Mouse (Mus musculus) ES-E14 (cell line): ENCODE data around the gene Kcnj1. TPM values are rescaled to one million over a fixed set of nuclear protein-coding genes. Genes with fewer than 3 reads are reported as not detected.

Source experiments
- DNase-seq: peaks from one replicate; pipeline ENCODE4 v3.0.0-alpha.2; 2013; ENCODE audit warnings: low read depth, low spot score
- H3K27ac ChIP-seq: 2 replicates; pipeline ENCODE4 v1.5.1; 2012; ENCODE audit warnings: low read depth, mild to moderate bottlenecking, low read length, moderate library complexity, mixed read lengths; ENCODE audit not compliant: poor library complexity, insufficient read depth, severe bottlenecking
- H3K36me3 ChIP-seq: 2 replicates; pipeline ENCODE4 v1.6.1; 2012; ENCODE audit warnings: mild to moderate bottlenecking, low read length, moderate library complexity, mixed read lengths; ENCODE audit not compliant: control insufficient read depth, poor library complexity, insufficient read depth, severe bottlenecking
- H3K4me1 ChIP-seq, 2 experiments: fragments of 150-350 bp in 1 of 2; sonication (generic) in 1 of 2; 2 replicates each; pipeline ENCODE4 v1.6.1; 2012; ENCODE audit warnings: low read length in 2 of 2, mild to moderate bottlenecking in 1 of 2, mixed read lengths in 1 of 2; ENCODE audit not compliant: control insufficient read depth in 2 of 2, insufficient read depth in 2 of 2, poor library complexity in 1 of 2
- H3K4me3 ChIP-seq, 2 experiments: fragments of 150-350 bp in 1 of 2; sonication (generic) in 1 of 2; 2 replicates each; pipeline ENCODE4 v1.5.1; 2012; ENCODE audit warnings: low read length in 2 of 2, low read depth in 1 of 2, mild to moderate bottlenecking in 1 of 2, mixed read lengths in 1 of 2; ENCODE audit not compliant: insufficient read depth in 1 of 2, poor library complexity in 1 of 2, severe bottlenecking in 1 of 2
- H3K9ac ChIP-seq: 2 replicates; pipeline ENCODE4 v1.6.1; 2012; ENCODE audit warnings: low read depth, mild to moderate bottlenecking, low read length, mixed read lengths; ENCODE audit not compliant: poor library complexity, insufficient read depth, severe bottlenecking
- H3K9me3 ChIP-seq: fragments of 150-350 bp; sonication (generic); 2 replicates; pipeline ENCODE4 v1.6.1; 2012; ENCODE audit warnings: low read depth, mild to moderate bottlenecking, low read length; ENCODE audit not compliant: control insufficient read depth, insufficient read depth
- CHD2 ChIP-seq: IDR thresholded peaks from 2 replicates; pipeline ENCODE4 v1.6.1; 2014; ENCODE audit warnings: mild to moderate bottlenecking, low read depth, low read length, inconsistent platforms
- HCFC1 ChIP-seq: IDR thresholded peaks from 2 replicates; pipeline ENCODE4 v1.6.1; 2012; ENCODE audit warnings: low read length, inconsistent platforms, borderline replicate concordance; ENCODE audit not compliant: insufficient read depth
- MAFK ChIP-seq: IDR thresholded peaks from 2 replicates; pipeline ENCODE4 v1.6.1; 2014; ENCODE audit warnings: mild to moderate bottlenecking, low read depth, low read length, inconsistent platforms; ENCODE audit not compliant: insufficient read depth
- ZC3H11A ChIP-seq: IDR thresholded peaks from 2 replicates; pipeline ENCODE4 v1.6.1; 2012; ENCODE audit warnings: low read depth, mild to moderate bottlenecking, inconsistent platforms, low read length, borderline replicate concordance
- ZNF384 ChIP-seq: IDR thresholded peaks from 2 replicates; pipeline ENCODE4 v1.6.1; 2012; ENCODE audit warnings: low read depth, low read length, inconsistent platforms
- in situ Hi-C, 2 experiments: fragments of 600-800 bp; cut with MboI; formaldehyde crosslinking; loops; one replicate each; pipeline ENCODE4 v1.15.1; 2025; ENCODE audit warnings: low sequenced_read_pairs in 2 of 2, inconsistent platforms in 1 of 2; ENCODE audit not compliant: unreplicated experiment in 2 of 2
- total RNA-seq: library from RNA; depleted of rRNA; stranded (reverse); fragments of 300-350 nt; gene quantifications from 2 replicates; pipeline ENCODE4 v1.2.3, GENCODE M21; 2012

Gene Kcnj1
- total RNA-seq, 1 experiment = not detected

GRCm38 (mm10) chr9:32420711-32421110 is 48.4 kb downstream of the Kcnj1 start:
- in situ Hi-C loops = no loop called here
- no peak for DNase-seq
- H3K9me3 ChIP-seq = no peaks in the 10 kb centered on the region
- H3K27ac ChIP-seq = no peak overlapping the region
- no peak overlapping the region for H3K9ac ChIP-seq
- H3K4me1 ChIP-seq = peaks cover 0 to 2% of the 10 kb centered on the region in 2 experiments; a peak in 1 of 4 replicates
- no peak overlapping the region for H3K4me3 ChIP-seq
- TF ChIP-seq MAFK = no peak
- no peak for TF ChIP-seq ZC3H11A
- TF ChIP-seq CHD2 = no peak
- TF ChIP-seq ZNF384 = no peak
- no peak for TF ChIP-seq HCFC1
- no peaks in the 10 kb centered on the region for H3K36me3 ChIP-seq

GRCm38 (mm10) chr9:32425321-32425720 is 53.0 kb downstream of the Kcnj1 start:
- Histone ChIP-seq H3K4me3 (no peak overlapping the region), H3K9me3 (no peaks in the 10 kb centered on the region), H3K27ac (no peak overlapping the region), H3K4me1 (peaks cover 0 to 2% of the 10 kb centered on the region in 2 experiments; a peak in 1 of 4 replicates), H3K36me3 (no peaks in the 10 kb centered on the region), H3K9ac (no peak overlapping the region)
- no peak for DNase-seq
- in situ Hi-C loops = no loop called here
- TF ChIP-seq CHD2 = no peak
- no peak for TF ChIP-seq MAFK
- no peak for TF ChIP-seq HCFC1
- TF ChIP-seq ZNF384 = no peak
- no peak for TF ChIP-seq ZC3H11A

- Histone ChIP-seq H3K9ac (no peak overlapping the region), H3K27ac (no peak overlapping the region), H3K4me1 (peaks cover 0 to 2% of the 10 kb centered on the region in 2 experiments; a peak in 1 of 4 replicates), H3K36me3 (no peaks in the 10 kb centered on the region), H3K4me3 (no peak overlapping the region), H3K9me3 (no peaks in the 10 kb centered on the region)
- in situ Hi-C loops = no loop called here
- TF ChIP-seq CHD2 (no peak), ZNF384 (no peak), ZC3H11A (no peak), MAFK (no peak), HCFC1 (no peak)
- no peak for DNase-seq
Measured at GRCm38 (mm10) chr9:32431061-32431460, 58.8 kb downstream of the Kcnj1 start.

GRCm38 (mm10) chr9:32434241-32435213 is 62.2 kb downstream of the Kcnj1 start:
- no peak overlapping the region for H3K9ac ChIP-seq
- in situ Hi-C loops = no loop called here
- DNase-seq = no peak
- no peak overlapping the region for H3K4me3 ChIP-seq
- H3K9me3 ChIP-seq = no peaks in the 10 kb centered on the region
- H3K27ac ChIP-seq = no peak overlapping the region
- H3K36me3 ChIP-seq = no peaks in the 10 kb centered on the region
- TF ChIP-seq CHD2 (no peak), ZC3H11A (no peak), ZNF384 (no peak), MAFK (no peak), HCFC1 (no peak)
- H3K4me1 ChIP-seq = no peaks in the 10 kb centered on the region
